Mouse (Mus musculus) lung, embryonic 14.5 days (tissue): ENCODE measurements around the gene Pde7b. TPM values are rescaled to one million over a fixed set of nuclear protein-coding genes. Genes with fewer than 3 reads are reported as not detected.

Experiments used
- ATAC-seq: fragments of 200-750 bp; cut with Nextera tagmentation; 2 replicates; pipeline ENCODE4 v1.8.0; 2017; ENCODE audit warnings: mild to moderate bottlenecking, moderate TSS enrichment, moderate library complexity; ENCODE audit not compliant: insufficient read depth
- DNase-seq: peaks from one replicate; pipeline ENCODE4 v3.0.0-alpha.2; 2015
- H3K27ac ChIP-seq: fragments of 300-500 bp; sonication (generic); 2 replicates; pipeline ENCODE4 v1.5.1; 2014; ENCODE audit warnings: low read depth, mild to moderate bottlenecking, moderate library complexity
- H3K27me3 ChIP-seq: fragments of 300-500 bp; sonication (generic); 2 replicates; pipeline ENCODE4 v1.6.1; 2014; ENCODE audit warnings: low read length, control low read depth; ENCODE audit not compliant: insufficient read depth
- H3K36me3 ChIP-seq: fragments of 300-500 bp; sonication (generic); 2 replicates; pipeline ENCODE4 v1.6.1; 2014; ENCODE audit warnings: control low read depth; ENCODE audit not compliant: insufficient read depth
- H3K4me1 ChIP-seq: fragments of 300-500 bp; sonication (generic); 2 replicates; pipeline ENCODE4 v1.6.1; 2014; ENCODE audit warnings: antibody characterized with exemption, control low read depth; ENCODE audit not compliant: insufficient read depth
- H3K4me2 ChIP-seq: fragments of 300-500 bp; sonication (generic); 2 replicates; pipeline ENCODE4 v1.6.1; 2014; ENCODE audit warnings: mild to moderate bottlenecking
- H3K4me3 ChIP-seq: fragments of 300-500 bp; sonication (generic); 2 replicates; pipeline ENCODE4 v1.5.1; 2014; ENCODE audit warnings: low read depth, low read length
- H3K9ac ChIP-seq: fragments of 300-500 bp; sonication (generic); 2 replicates; pipeline ENCODE4 v1.6.1; 2014
- H3K9me3 ChIP-seq: fragments of 300-500 bp; sonication (generic); 2 replicates; pipeline ENCODE4 v1.6.1; 2016; ENCODE audit warnings: low read depth, low read length, control low read depth
- CTCF ChIP-seq: IDR thresholded peaks from 2 replicates; pipeline ENCODE4 v1.5.1; 2016; ENCODE audit warnings: antibody characterized with exemption, low read depth
- WGBS: fragments of 180-500 bp; shearing (Covaris S2); extraction: QIAGEN DNeasy Blood & Tissue Kit; methylation state at CpG from one replicate; pipeline ENCODE4 v1.1.7; 2014; 5-methylcytosine and 5-hydroxymethylcytosine counted together
- polyA plus RNA-seq: library from polyadenylated mRNA; unstranded; fragments of >200 nt; fragmentation: Nextera tagmentation; extraction: Ambion mirVana; gene quantifications from 2 replicates; pipeline ENCODE4 v1.2.1, GENCODE M21; 2014

The Pde7b gene
- polyA plus RNA-seq, 1 experiment from 2014 or later, result 3.3 TPM

DNA sequence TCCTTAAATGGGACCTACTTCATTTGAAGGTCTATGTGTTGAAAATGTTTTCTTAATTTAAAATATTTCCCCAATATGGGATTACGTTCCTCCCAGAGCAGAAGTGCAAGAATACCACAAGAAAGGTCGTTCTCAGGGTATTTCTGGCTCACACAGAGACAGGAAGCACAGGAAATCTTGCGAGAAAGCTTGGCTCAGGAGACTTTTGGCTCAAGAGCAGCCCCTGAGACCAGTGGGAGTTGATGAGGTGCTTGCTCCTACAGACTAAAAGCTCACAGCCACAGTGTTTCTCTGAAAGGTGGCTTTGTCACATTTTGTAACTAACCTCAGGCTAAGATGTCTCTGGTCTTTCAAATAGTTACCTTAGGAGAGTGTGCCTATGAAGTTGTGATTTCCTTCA, 174.1 kb downstream of the Pde7b start:
- H3K9me3 ChIP-seq, result no peaks in the 10 kb centered on the region
- peaks cover 17% of the 10 kb centered on the region for H3K4me1 ChIP-seq
- H3K36me3 ChIP-seq, result no peaks in the 10 kb centered on the region
- 29% methylated on average over 3 of the region's 3 CpGs for WGBS
- peak; percentile 54 for DNase-seq
- H3K9ac ChIP-seq, result no peak overlapping the region
- no peaks in the 10 kb centered on the region for H3K27me3 ChIP-seq
- no peak for TF ChIP-seq CTCF
- ATAC-seq, result no peak
- H3K4me2 ChIP-seq, result no peak overlapping the region
- no peak overlapping the region for H3K27ac ChIP-seq
- no peak overlapping the region for H3K4me3 ChIP-seq

DNA sequence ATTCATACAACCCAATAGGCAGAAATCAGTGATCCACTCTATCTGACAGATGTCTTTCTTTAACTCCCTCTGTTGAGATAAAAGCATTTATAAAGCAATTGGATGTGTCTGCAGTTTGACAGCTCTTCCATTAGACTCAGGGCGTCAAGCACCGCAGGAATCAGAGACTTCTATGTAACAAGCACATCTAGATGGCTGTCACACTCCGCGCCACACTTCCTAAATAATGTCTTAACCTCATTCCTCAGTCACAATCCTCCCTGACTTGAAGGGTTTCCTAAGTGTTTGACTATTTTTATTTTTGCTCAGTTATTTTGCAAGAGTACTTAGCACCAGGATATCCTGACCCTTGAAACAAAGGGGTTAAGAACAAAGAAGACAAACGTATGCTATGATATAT, 174.7 kb downstream of the Pde7b start:
- no peak for ATAC-seq
- Histone ChIP-seq H3K9ac (no peak overlapping the region), H3K36me3 (no peaks in the 10 kb centered on the region), H3K4me3 (no peak overlapping the region), H3K4me2 (no peak overlapping the region), H3K27ac (no peak overlapping the region), H3K4me1 (peaks cover 17% of the 10 kb centered on the region), H3K9me3 (no peaks in the 10 kb centered on the region), H3K27me3 (no peaks in the 10 kb centered on the region)
- WGBS, result 34% methylated on average over 5 of the region's 5 CpGs
- TF ChIP-seq CTCF, result no peak
- peak; percentile 30 for DNase-seq

DNA sequence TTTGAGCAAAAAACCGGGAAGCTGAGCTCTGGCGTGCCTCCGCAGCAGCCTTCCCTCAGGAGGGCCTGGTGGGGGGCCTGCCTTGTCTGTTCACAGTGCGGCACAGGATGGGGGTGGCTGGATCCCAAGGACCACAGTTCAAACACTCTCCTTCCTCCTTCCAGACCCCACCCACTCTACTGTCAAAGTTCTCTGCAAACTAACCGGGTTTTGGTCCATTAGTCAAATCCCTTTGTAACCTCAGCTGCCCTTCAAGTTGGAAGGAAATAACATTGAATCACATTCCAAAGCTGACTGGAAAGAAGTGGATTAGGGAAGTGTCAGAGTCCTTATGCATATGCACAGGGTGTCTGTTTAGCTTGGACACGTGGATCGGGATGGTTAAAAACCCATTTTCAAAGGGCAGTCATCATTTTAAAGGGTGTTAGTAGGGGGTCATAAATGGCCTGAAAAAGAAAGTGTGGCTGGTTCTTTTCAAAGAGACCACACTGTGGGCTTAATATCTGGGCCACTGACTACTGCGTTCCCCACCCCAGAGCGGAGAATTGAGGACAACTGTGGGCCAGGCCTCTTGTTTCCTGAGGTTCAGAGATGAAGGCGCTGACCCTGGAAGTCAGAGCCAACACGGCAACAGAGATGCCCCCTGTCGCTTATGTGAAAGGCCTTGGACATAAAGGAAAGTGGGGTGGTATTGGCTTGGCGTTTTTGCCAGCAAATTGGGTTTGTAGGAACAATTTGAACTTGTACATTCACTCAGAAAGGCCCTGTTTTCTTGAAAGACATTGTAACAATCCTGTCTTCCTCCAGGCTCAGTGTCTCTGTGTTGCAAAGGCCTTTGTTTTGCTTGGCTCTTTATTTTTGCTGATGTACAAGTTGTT, 175.8 kb downstream of the Pde7b start:
- H3K4me2 ChIP-seq, result peak overlapping the region; percentile 68
- H3K9ac ChIP-seq, result peak overlapping the region; percentile 60; the same call in 1 of the 2 replicates
- H3K27me3 ChIP-seq, result no peaks in the 10 kb centered on the region
- DNase-seq (peak; percentile 54), ATAC-seq (peak; percentile 78)
- peaks cover 17% of the 10 kb centered on the region for H3K4me1 ChIP-seq
- no peaks in the 10 kb centered on the region for H3K9me3 ChIP-seq
- H3K36me3 ChIP-seq, result no peaks in the 10 kb centered on the region
- peak overlapping the region; percentile 35; the same call in 1 of the 2 replicates for H3K4me3 ChIP-seq
- TF ChIP-seq CTCF, result no peak
- peak overlapping the region; percentile 81; the same call in 1 of the 2 replicates for H3K27ac ChIP-seq
- WGBS, result 33% methylated on average over 13 of the region's 13 CpGs

DNA sequence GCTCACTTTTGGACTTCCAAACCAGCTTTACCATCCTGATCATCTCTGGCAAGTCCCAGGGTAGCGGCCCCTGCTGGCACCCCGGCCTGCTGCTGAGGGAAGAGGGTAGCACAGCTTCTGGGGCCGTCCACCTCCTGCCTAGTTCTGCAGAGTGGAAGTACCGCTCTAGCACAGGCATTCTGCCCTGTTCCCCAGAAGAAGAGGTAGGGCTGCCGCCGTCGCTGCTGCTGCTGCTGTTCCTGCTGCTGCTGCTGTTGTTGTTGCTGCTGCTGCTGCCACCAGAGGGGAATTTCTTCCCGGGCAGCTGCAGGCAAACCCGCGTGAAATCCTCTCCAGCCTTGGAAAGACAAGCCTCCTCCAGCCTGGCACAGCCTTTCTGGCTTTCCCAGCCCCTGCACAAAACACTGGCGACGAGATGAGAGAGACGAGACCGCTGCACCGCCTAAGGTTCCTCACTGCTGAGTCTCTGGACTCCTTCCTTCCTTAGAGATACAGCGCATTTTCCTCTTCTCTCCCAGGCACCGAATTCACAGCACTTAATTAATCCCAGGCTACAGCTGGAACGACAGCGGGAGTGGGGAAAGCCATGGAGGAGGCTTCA, 176.8 kb downstream of the Pde7b start:
- TF ChIP-seq CTCF, result peak; percentile 58
- under 1% methylated on average over 19 of the region's 19 CpGs for WGBS
- Histone ChIP-seq H3K4me3 (peak overlapping the region; percentile 35), H3K9ac (peak overlapping the region; percentile 60), H3K27me3 (no peaks in the 10 kb centered on the region), H3K4me1 (peaks cover 17% of the 10 kb centered on the region), H3K9me3 (no peaks in the 10 kb centered on the region), H3K4me2 (peak overlapping the region; percentile 68), H3K27ac (peak overlapping the region; percentile 81), H3K36me3 (no peaks in the 10 kb centered on the region)
- peak; percentile 76 for DNase-seq
- ATAC-seq, result peak; percentile 76

DNA sequence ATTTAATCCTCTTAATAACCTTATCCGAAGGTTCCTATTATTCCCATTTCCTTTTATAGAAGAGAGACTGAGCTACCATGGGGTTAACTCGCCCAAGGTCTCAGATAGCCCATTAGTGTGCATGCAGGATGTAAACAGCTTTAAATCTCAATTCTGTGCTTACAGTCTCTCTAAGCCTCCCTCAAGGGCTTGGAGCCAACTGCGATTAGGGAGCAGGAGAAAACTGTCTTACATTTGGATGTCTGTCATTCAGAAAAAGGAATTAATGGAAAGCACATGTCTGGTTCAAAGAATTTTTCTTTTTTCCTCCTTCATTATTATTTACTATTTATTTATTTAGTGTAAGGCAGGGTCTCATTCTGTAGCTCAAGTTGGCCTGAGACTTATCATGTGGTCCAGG, 181.8 kb downstream of the Pde7b start:
- H3K27ac ChIP-seq, result no peak overlapping the region
- no peaks in the 10 kb centered on the region for H3K9me3 ChIP-seq
- TF ChIP-seq CTCF, result no peak
- DNase-seq (no peak), ATAC-seq (no peak)
- H3K36me3 ChIP-seq, result no peaks in the 10 kb centered on the region
- H3K9ac ChIP-seq, result no peak overlapping the region
- H3K4me1 ChIP-seq, result peaks cover 5% of the 10 kb centered on the region; the same call in 1 of the 2 replicates
- WGBS, result 60% methylated on average over 3 of the region's 3 CpGs
- H3K4me3 ChIP-seq, result no peak overlapping the region
- H3K27me3 ChIP-seq, result no peaks in the 10 kb centered on the region
- H3K4me2 ChIP-seq, result no peak overlapping the region

DNA sequence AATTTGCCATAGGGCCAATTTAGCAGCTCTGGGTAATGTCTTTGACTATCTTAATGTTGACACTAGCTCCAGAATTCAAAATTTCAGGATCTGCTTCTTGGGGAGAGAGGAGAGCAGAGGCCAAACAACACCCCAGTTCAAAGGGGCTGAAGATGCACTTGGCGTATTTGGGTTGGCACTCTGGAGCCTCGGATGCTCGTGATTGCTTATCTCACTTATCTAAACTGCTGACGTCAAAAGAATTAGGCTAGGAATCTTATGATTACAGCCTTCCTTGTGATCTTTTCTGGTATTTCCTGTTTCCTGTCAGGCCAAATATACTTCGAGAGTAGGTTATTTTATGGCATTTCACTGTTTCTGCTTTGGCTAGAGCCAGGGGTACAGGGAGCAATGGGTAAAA, 191.1 kb downstream of the Pde7b start:
- WGBS, result 10% methylated on average over 5 of the region's 5 CpGs
- no peak for ATAC-seq
- no peaks in the 10 kb centered on the region for H3K27me3 ChIP-seq

DNA sequence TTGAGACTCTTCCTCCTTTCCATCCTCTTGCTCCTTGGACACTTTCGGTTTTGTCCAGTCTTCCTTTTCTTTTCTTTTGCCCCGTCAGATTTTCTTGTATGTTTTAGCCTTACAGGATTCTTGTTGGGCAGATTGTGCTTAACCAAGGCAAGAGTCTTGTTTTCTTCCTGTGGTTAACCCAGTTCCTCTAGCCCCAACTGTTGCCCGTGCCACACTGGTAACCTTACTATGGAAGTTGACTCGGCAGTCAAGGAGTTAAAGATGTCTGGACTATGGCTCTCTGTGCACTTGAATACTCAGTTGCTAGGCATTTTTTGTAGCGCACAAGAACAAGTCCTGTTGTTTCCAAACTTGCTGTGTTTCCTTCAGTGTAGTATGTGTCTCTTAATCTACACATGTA, 193.0 kb downstream of the Pde7b start:
- Histone ChIP-seq H3K27ac (no peak overlapping the region), H3K4me3 (no peak overlapping the region), H3K27me3 (no peaks in the 10 kb centered on the region), H3K36me3 (no peaks in the 10 kb centered on the region), H3K9ac (no peak overlapping the region), H3K4me1 (peaks cover 2% of the 10 kb centered on the region; the same call in 1 of the 2 replicates), H3K4me2 (no peak overlapping the region), H3K9me3 (no peaks in the 10 kb centered on the region)
- DNase-seq (no peak), ATAC-seq (no peak)
- WGBS, result 89% methylated on average over 5 of the region's 5 CpGs
- TF ChIP-seq CTCF, result no peak

More for the DNA sequence above, 191.1 kb downstream of the Pde7b start:
- H3K4me2 ChIP-seq, result no peak overlapping the region
- H3K9me3 ChIP-seq, result no peaks in the 10 kb centered on the region
- peaks cover under 1% of the 10 kb centered on the region; the same call in 1 of the 2 replicates for H3K4me1 ChIP-seq
- H3K4me3 ChIP-seq, result no peak overlapping the region
- TF ChIP-seq CTCF, result no peak
- H3K27ac ChIP-seq, result no peak overlapping the region
- no peak overlapping the region for H3K9ac ChIP-seq
- DNase-seq, result peak; percentile 40
- no peaks in the 10 kb centered on the region for H3K36me3 ChIP-seq
